Mouse (Mus musculus): ENCODE data around the gene Mtmr14.

DNA sequence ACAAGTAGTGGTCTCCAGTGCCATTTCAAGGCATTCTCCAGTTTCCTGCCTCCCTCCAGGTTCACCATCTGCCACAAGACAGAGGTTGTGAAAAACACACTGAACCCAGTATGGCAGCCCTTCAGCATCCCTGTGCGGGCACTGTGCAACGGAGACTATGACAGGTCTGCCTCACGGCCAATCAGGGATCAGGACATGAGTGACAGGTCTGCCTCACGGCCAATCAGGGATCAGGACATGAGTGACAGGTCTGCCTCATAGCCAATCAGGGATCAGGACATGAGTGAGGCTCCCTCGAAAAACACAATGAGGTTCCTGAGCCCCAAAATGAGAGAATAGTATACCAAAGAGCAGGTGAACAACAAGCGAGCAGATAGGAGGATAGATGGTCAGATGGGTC, 52.7 kb downstream of the Mtmr14 start:
- TF ChIP-seq POLR2A (IDR thresholded peaks at IDR 0.05; ENCODE audit: borderline replicate concordance, extremely low read depth, insufficient read depth, insufficient read length, poor library complexity, severe bottlenecking) (no peak), CTCF (IDR thresholded peaks at IDR 0.05; ENCODE audit: borderline replicate concordance, extremely low read depth, insufficient read depth, insufficient read length) (no peak)
